Mouse (Mus musculus) stomach, postnatal 0 days (tissue): Measurements from ENCODE around the gene Zfp790.

ENCODE experiments used
- CTCF ChIP-seq: IDR thresholded peaks from 2 replicates; pipeline ENCODE4 v1.5.1; 2016; ENCODE audit warnings: antibody characterized with exemption, low read depth, mild to moderate bottlenecking, moderate library complexity
- EP300 ChIP-seq: optimal IDR thresholded peaks from 2 replicates; pipeline ENCODE3; 2016; ENCODE audit warnings: antibody characterized with exemption

- no peak for TF ChIP-seq CTCF
- no peak for TF ChIP-seq EP300
These were observed 64.1 kb downstream of the Zfp790 start for GRCm38 (mm10) chr7:29880056-29880455.
